Mouse (Mus musculus): ENCODE results near the gene Coro6.
A peak's percentile ranks its signal among the peaks of the same experiment; 100 is the strongest.

Gene Coro6

DNA sequence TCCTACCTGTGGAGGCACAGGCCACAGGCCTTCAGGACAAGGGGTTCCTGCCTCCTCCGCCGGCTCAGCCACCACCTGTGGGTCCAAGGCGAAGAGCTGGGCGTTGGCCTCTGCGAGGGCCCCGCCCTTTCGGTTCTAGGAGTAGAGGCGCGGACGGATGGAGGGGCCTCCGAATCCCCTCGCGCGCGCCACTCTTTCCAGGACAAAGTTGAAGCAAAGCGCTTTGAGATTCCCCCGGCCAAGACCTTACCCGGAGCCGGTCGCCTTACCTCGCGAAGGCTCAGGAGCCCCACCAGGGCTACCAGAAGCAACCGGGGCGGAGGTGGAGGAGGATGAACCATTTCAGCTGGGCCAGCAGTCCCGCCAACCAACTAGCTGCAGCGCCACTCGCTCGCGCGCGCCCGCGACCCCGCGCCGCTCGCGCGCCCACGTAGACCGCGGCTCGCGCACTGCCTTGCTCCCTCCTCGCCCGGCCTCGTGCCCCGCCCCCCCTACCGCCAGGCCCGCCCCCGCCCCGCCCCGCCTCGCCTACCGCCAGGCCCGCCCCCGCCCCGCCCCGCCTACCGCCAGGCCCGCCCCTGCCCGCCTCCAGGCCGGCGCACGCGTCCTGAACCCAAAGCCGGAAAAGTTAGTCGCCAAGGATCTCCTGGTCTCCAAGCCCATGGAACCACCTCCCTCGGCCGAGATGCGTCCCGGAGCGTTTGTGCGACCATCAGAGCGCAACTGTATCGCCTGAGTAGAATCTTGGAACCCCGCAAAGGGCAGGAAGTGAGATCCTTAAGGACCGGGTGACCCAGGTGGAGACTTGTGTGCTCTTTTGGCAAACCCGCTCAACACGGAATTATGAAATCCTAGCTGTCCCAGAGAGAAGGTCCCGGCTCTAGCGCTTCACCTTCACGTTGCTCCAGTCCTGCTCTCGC, 50.9 kb downstream of the Coro6 start:
- DNase-seq (ENCODE audit: low spot score), result peak; percentile 86

DNA sequence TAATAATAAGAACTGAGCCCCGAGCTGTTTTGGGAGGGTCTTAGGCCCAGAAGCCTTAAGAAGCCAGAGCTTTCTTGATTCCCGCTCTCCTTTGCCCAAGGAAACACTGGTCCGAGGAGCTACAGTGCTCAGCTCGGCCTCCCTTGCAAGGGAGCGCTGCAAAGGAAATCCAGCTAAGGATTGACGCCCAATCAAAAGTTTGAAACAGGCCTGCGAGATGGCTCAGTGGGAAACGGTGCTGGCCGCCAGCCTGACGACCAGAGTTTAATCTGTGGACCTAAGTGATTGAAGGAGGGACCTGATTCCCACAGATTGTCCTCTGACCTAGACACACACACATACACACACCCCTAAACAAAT, 51.6 kb downstream of the Coro6 start:
- no peak for DNase-seq (ENCODE audit: low spot score)

DNA sequence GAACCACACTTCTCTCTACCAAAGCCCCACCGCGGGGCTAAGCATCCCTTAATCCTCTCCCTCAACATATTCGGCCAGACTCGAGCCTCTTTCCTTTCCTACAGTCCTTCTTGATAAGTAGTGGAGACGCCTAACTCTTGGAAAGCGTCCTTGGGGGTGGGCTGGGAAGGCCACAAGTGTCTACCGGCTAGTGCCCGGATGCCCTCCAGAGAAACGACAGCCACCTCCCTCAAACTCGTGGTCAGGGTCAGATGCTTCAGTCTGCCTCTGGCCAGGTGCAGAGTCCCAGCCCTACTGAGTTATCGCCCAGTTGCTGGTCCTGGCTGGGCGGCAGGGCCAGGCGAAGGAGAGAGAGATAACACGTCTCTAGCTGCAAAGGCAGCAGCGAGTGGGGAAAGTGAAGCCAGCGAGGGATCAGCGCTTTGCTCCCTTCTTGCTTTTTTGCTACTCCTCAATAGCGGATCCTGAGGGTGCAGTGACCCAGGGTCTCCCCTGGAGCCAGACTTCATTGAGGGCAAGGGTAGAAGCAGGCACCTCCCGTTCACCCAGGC, 52.1 kb downstream of the Coro6 start:
- peak; percentile 25 for DNase-seq (ENCODE audit: low spot score)

DNA sequence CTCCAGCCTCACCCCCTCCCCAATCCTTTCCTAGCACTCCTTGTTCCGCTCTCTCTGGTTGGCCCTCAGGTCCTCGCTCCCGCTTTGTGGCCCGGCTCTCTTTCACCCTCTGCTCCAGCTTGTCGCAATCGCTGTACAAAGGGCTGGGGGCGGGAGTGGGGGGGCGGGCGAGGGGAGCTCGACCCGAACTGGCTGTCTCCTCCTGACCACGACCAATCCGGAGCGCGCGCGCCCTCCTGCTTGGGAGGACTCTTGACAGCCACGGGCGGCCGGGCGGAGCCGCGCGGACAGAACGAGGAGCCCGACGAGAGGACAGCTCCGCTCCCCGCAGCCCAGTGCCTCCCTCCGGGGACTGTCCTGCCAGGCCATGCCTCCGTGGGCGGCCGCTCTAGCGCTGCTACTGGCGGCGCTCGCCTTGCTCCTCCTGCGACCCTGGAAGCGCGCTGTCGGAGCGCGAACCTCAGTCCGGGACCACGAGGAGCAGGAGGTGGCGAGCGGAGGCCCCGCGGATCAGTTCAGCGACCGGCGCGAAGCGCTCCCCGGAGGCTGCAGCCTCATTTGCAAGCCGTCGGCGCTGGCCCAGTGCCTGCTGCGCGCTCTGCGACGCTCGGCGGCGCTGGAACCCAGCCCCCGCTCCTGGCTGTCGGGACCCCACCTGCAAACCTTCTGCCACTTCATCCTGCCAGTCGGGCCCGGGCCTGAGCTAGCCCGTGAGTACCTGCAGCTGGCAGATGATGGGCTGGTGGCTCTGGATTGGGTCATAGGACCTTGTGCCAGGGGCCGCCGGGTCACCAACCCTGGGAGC, 52.8 kb downstream of the Coro6 start, which contains the start of gene Abhd15:
Gene Abhd15 (plus strand): TSS at position 290 of the 805 bp plus-strand sequence.
- peak; percentile 73 for DNase-seq (ENCODE audit: low spot score)

DNA sequence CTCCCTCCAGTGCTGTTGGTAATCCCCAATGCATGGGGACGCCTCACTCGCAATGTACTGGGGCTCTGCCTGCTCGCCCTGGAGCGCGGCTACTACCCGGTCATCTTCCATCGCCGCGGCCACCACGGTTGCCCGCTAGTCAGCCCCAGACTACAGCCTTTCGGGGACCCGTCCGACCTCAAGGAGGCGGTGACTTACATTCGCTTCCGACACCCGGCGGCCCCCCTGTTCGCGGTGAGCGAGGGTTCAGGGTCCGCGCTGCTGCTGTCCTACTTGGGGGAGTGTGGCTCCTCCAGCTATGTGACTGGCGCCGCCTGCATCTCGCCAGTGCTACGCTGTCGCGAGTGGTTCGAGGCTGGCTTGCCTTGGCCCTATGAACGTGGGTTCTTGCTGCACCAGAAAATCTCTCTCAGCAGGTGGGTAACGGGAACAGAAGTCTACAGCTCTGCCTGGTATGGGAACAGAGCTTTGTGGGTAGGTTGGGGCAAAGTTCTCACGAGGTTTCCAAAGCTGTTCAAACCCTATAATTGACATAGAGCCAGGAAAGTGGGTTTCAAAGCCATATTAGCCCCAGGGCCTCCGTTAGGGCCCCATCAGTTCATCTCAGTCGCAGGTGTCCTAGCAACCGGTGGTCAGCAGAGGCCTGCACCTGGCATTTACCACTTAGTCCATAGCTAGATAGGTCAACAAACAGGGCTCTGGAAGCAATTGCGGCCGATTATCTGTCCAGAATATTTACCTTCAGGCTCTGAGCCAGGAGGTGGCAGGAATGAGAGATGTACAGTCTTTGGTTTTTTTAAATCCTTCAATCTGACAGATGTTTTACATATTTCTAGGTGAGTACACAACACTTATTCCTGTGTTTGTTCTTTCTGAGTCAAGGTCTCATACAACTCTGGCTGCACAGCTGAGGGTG, 53.7 kb downstream of the Coro6 start, which contains the start of gene Trp53i13:
Gene Trp53i13 (minus strand): TSS at position 344 of the 916 bp plus-strand sequence.
- peak; percentile 31 for DNase-seq (ENCODE audit: low spot score)

DNA sequence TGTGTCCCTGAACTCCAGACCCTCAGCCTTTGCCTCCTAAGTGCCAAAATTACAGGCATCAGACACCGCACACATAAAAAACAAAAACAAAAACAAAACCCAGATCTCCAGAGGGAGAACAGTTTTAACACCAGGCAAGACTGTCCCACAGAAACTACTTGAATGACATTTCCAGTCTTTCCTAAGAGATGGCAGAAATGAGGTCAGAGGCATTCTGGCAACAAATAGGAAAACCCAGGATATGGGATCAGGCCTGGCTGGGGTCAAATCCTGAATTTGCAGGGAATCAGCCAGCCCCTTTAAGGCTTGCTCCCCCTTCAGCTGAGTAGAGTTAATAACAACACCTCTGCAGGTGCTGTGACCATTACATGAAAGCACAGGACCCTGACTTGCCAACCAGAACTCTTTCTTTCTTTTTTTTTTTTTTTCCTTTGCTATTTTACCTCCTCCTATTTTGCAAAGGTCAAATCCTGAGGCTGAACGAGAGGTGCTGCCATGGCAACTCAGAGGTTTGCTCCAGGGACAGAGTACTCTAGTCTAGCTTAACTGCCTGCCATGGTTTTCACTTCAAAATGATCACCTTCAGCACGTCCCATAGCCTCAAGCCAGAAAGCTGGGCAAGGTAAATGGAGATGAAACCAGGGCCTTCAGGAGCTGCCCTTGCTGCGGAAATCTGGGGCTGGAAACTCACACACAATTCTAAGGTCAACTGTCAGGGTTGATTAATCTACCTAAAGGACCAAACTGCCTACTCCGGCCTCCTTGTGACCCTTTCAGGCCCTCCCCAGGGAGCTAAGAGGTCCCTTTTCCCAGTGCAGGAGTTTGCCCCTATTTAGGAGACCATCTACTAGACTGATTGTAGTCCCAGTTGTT, 54.6 kb downstream of the Coro6 start:
- no peak for DNase-seq (ENCODE audit: low spot score)

DNA sequence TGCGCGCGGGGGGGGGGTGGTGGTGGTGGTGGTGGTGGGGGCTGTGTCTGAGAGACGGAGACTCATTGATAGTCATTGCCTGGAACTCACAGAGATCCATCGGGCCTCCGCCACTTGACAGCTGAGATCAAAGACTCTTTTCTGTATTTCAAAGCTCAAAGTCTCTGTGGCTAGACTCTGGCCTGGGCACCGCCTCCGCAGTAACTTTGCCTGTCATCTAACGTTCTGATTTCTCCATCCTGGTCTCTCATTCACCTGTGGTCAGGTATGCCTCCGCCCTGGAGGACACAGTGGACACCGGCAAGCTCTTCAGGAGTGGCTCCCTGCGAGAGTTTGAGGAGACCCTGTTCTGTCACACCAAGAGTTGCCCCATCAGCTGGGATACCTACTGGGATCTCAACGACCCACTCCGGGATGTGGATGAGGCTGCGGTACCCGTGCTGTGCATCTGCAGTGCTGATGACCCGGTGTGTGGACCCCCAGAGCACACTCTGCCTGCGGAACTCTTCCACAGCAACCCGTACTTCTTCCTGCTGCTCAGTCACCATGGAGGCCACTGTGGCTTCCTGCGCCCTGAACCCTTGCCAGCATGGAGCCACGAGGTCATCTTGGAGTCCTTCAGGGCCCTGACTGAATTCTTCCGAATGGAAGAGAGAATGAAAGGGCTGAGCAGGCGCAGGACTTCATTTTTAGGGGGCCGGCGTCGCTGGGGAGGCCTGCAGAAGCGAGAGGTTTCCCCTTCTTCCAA, 56.0 kb downstream of the Coro6 start:
- no peak for DNase-seq (ENCODE audit: low spot score)

DNA sequence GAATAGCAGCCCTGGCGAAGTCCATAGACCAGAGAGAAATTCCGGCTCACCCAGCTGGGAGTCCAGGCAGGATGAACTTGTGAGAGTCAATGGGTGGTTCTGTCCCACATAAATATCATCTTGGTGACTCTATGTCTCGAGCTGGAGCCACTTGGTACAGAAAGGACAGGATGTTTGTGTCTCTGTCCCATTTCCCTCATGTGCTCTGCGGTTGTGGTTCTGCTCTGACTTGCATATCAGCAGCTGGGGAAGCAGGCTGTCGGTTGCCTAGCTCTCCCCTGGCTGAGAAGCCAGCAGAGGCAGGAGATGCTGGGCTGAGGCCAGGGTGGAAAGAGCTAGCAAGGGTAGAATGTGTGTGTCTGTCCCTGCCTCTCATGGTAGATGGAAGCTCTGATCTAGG, 56.8 kb downstream of the Coro6 start, which contains the start of gene Gm10392:
Gene Gm10392 (minus strand): TSS at position 156 of the 400 bp plus-strand sequence.
- DNase-seq (ENCODE audit: low spot score), result no peak

Measured in testis, postnatal 14 days (tissue).